Mouse (Mus musculus): ENCODE data around the gene Nipsnap1.

Nipsnap1 gene

GRCm38 (mm10) chr11:4865645-4866251 lies 8.0 kb upstream of the Nipsnap1 start:
- peak; percentile 56 for DNase-seq (ENCODE audit: low spot score)

- DNase-seq (ENCODE audit: low spot score): no peak
Observed at GRCm38 (mm10) chr11:4874551-4874950, 800 bp downstream of the Nipsnap1 start.

GRCm38 (mm10) chr11:4881087-4881486 lies 7.3 kb downstream of the Nipsnap1 start:
- DNase-seq (ENCODE audit: low spot score): no peak

GRCm38 (mm10) chr11:4882892-4883627 lies 9.3 kb downstream of the Nipsnap1 start:
- peak; percentile 38 for DNase-seq (ENCODE audit: low spot score)

DNA sequence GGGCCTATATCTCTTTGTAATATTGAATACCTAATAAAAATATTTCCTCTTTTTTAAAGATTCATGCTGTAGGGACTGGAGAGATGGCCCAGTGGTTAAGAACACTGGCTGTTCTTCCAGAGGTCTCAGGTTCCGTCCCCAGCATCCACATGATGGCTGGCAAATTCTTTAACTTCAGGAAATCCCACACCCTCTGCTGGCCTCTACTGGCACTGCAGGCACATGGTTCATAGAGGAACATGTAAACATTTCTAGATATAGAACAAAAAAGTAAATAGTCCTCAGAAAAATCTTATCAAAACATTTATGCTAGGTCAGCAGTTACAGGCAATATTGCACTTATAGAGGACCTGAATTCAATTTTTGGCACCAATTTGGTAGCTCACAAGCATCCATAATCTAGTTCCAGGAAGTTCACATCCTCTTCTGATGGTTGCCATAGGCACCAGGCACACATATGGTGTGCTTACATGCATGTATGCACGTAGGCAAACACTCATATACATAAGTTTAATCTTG lies 11.7 kb downstream of the Nipsnap1 start:
- DNase-seq (ENCODE audit: low spot score): peak; percentile 41

DNA sequence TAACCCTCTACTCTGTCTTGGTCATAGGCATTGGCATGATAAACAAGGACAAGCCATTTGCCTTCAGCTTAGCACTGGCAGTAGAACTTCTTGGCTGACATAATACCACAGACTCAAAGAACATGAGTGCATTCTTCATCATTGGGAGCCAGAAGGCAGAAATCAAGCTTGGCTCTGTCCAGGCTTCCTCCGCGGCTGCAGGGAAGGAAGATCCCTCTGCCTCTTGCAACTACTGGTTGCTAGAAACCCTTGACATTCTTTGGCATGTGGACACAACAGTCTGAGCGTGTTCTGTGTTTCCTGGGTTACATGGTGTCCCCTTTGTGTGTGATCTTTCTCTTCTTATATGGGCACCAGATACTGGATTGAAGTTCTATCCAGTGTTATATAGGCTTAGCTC lies 13.2 kb downstream of the Nipsnap1 start:
- DNase-seq (ENCODE audit: low spot score): no peak

- DNase-seq (ENCODE audit: low spot score): peak; percentile 66
Observed at GRCm38 (mm10) chr11:4894848-4895816, 21.4 kb downstream of the Nipsnap1 start, which contains the start of gene Thoc5. Gene Thoc5, plus strand, starts transcription at chr11:4895320.

- no peak for DNase-seq (ENCODE audit: low spot score)
Observed at GRCm38 (mm10) chr11:4900437-4900836, 26.7 kb downstream of the Nipsnap1 start.

DNA sequence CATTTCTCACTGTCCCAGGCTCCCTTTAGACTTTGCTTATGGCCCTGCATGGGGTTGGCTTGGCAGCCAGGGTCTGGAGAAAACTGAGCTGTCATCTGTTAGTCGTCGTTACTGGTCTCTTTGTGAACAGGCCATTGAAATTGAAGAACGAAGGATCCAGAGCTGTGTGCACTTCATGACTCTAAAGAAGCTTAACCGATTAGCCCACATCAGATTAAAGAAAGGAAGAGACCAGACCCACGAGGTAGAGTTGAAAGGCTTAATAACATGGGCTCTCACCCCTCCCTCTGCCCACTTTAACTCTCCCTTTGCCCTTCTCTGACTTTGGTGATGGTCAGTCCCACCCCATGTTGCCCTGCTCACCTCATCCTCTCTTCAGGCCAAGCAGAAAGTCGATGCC lies 28.2 kb downstream of the Nipsnap1 start:
- no peak for DNase-seq (ENCODE audit: low spot score)

DNA sequence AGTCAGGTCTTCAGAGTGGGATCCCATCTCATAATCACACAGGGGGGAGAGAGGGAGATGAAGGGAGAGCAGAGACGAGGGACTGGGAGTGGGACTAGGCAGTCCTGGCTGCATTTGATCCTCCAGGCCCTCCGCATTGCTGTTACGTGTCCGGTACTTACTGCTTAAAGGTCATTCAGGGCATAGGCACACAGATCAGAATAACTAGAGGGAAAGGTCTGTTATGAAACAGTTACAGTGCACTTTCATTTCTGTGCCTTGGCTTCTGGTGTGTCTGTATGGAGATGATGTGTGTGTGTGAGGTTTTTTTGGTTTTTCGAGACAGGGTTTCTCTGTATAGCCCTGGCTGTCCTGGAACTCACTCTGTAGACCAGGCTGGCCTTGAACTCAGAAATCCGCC lies 32.5 kb downstream of the Nipsnap1 start:
- DNase-seq (ENCODE audit: low spot score): no peak

- peak; percentile 47 for DNase-seq (ENCODE audit: low spot score)
Observed at GRCm38 (mm10) chr11:4916068-4916467, 42.3 kb downstream of the Nipsnap1 start.

DNA sequence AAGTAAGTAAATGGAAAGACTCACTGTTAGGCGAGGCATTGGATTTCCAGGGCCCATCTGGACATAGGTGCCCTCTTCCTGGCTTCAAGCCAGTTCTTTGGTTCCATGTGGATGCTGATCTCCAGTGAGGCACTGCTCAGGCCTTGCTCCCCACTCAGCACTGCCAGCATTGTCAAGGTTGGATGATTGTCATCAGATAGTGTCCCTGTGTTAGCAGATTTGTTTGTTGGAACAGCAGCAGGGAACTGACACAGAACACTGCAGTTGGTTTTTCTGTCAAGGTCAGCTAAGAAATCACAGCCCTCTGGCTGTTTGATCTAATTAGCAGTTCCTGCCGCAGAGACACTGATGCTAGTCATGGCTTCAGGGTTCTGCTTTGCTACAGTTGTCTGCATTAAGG lies 47.5 kb downstream of the Nipsnap1 start:
- DNase-seq (ENCODE audit: low spot score): no peak

DNA sequence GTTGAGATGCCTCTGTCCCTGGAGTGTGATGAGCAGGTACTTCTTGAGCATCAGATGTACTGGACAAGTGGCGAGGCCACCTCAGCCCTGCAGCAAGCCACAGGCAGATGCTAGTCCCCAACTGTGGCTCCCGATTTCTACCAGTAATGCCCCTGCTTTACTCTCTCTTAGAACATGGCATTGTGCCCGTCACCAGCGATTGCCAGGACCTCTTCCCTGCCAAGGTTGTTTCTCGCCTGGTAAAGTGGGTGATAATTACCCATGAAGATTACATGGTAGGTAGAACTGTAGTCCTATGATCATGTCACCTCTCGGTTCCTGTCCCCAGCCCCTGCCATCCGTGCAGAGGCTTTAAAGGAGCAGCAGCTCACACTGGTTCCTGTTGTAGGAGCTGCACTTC lies 48.0 kb downstream of the Nipsnap1 start:
- no peak for DNase-seq (ENCODE audit: low spot score)

- no peak for DNase-seq (ENCODE audit: low spot score)
Observed at GRCm38 (mm10) chr11:4927224-4927623, 53.5 kb downstream of the Nipsnap1 start.

DNA sequence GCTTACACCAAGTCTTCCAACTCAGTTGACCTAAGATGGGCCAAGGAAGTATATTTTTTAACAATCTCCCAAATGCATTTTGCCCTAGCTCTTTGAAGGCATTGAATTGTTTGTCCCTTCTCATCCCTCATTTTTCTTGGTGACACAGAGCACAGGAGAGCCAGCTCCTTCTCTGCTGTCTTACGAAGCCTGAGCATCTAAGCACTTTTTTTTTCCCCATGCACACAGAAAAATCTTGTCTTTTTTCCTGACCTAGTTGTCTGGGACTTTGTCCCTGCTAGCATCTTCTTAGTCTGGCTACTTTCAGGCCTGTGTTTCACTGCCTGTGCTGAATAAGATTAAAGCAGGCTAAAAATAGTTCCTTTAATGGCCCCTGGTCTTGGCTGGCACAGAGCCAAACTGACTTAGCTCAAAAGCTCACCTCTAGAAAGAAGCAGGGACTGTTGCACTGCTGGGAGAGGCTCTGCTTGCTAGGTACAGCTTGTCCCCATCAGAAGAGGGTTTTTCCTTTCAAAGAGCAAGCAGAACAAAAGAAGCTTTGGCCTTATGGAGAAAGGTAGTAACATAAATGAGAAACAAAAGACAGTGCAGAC lies 57.4 kb downstream of the Nipsnap1 start:
- DNase-seq (ENCODE audit: low spot score): peak; percentile 26

DNA sequence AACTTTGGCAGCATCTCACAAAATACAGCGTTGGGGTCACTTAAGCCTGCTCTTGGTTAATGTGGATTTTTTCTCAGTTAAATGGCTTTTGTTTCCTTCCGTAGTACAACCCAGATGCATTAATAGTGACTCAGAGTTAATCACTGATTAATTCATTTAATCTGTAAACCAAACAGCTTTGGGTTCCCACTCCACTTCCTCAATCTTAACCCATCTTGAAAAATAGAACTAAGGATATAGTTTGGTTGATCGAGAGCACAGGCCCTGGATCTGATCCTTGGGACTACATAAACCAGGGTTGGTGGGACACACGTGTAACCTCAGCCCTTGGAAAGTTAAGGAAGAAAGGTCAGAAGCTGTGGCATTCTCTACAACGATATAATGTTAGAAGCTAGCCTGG lies 62.5 kb downstream of the Nipsnap1 start:
- no peak for DNase-seq (ENCODE audit: low spot score)

Data from urinary bladder, postnatal 25 days (tissue).